Mouse (Mus musculus): ENCODE results near the gene Apln. TPM values are rescaled to one million over a fixed set of nuclear protein-coding genes. Genes with fewer than 3 reads are reported as not detected.
A peak's percentile ranks its signal among the peaks of the same experiment; 100 is the strongest.

Apln gene
- total RNA-seq, 2 experiments from 2014 or later = not detected

DNA sequence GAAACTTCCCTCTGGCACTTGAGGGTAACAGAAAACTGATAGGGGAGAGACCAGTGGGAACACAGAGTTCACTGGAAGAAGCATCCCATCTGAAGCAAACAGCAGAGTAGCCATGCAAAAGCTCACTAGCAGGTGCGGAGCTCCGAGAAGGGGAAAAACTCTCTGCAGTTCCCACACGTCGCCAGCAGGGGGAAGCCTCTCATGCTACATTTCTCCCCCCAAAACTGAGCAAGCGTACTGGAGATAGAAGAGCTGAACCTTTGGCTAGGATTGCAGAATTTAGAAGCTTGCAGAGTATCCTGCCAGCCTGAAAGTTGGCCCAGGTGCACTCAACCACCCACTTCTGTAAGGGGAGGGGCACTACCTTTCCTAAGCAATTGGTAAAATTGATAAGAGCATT is 14.7 kb downstream of the Apln start:
- 0 out of 2 replicates have a peak, but pooled peaks have one; percentile 61 for ATAC-seq (replicated peaks; ENCODE audit: low FRiP score, poor library complexity, severe bottlenecking)

DNA sequence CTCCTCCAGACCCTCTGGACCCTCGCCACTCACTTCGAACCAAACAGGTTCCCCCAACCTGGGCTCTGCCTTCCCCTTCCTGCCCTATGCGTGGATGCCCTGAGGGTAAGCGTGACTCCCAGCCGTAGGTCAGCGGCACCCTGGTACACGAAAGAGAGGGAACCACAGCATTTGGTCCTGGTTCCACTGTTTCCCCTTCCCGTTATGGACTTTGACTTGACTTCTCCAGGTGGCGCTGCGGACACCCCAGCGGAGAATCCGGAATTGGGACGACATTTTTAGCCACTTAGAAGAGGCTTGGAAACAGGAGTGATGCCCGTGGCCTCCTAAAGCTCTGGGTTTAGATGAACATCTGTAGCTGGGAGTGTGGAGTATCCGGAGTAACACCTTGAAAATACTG is 15.3 kb downstream of the Apln start:
- no peak for ATAC-seq (replicated peaks; ENCODE audit: low FRiP score, poor library complexity, severe bottlenecking)

DNA sequence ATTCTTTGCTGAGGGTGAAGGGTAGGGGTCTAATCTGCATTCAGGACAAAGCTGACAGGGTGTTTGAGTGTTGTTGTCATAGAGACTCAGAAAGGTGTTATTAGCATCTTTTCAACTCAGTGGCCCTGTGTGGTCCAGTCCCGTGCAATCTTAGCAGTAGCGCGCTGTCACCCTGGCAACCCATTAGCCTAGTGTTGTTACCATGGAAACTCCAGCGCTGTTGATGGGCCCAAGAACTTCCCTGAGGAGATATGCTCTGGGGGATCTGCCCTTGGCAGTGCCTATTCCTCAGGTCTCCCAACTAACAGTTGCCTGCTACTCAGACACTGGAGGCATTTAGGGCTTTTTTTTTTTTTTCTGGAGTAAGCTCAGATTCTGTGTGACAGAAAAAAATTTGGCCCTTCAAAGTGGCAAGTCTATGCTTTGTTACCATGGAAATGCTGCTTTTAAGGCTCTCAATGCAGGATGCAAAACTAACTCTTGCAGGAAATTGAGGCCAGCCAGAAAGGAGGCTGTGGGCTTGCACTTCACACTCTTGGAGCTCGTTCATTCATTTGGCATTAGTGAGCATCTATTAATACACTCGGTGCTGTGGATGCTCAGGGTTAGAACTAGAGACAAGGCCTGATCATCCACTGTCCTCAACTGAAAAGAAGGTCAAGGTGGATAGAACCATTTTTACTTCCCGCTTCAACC is 17.6 kb downstream of the Apln start:
- ATAC-seq (replicated peaks; ENCODE audit: low FRiP score, poor library complexity, severe bottlenecking) = no peak

DNA sequence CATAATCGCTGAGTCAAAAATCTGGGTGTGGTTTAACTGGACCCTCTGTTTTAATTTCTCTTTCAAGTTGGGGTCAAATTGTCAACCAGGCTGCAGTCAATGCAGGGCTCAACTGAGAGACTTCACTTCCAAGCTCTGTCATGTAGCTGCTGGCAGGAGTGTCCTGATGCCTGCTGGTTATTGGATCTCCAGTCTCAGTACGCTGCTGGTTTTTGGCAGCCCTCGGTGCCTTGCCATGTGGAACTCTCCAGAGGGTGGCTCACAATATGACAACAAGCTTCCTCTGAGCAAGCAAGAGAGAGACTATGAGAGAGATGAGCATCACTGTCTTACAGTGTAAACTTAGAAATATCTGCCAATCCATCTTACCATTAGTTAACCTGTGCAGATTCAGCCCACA is 23.0 kb downstream of the Apln start:
- no peak for ATAC-seq (replicated peaks; ENCODE audit: low FRiP score, poor library complexity, severe bottlenecking)

DNA sequence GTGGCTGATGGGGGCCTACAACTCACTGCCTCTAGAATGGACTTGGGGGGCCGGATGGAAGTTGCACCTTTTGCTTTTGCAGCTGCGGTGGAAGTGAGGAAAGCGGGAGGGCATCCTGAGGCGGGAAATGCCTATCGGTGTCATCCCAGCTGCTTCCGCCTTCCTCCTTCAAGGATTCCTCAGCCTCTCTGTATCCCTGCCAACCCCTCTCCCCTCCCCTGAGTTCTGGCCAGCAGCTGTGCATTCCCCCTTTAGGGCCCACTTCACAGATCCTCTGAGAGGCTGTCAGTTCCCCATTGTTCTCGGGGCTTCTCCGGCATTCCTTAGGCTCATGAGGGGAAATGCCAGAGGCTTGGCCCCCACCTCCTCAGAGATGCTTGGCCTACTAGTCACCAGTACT is 28.6 kb downstream of the Apln start:
- no peak for ATAC-seq (replicated peaks; ENCODE audit: low FRiP score, poor library complexity, severe bottlenecking)

DNA sequence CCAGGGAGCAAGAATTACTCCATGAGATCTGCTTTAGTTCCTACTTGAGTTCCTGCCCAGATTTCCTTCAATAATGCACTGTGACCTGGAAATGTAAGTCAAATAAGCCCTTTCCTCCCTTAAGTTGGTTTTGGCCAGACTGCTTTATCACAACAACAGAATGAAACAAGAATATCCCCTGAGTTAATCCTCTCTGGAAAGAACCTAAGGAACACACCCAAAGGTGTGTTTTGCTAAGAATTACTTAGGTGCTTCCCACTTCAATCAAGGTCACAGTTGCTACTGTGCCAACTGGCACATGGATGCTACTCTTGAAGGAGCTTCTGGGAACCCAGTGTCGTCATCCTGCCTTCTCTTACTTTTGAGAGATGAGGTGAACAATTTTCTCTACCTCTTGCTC is 29.9 kb downstream of the Apln start:
- no peak for ATAC-seq (replicated peaks; ENCODE audit: low FRiP score, poor library complexity, severe bottlenecking)

DNA sequence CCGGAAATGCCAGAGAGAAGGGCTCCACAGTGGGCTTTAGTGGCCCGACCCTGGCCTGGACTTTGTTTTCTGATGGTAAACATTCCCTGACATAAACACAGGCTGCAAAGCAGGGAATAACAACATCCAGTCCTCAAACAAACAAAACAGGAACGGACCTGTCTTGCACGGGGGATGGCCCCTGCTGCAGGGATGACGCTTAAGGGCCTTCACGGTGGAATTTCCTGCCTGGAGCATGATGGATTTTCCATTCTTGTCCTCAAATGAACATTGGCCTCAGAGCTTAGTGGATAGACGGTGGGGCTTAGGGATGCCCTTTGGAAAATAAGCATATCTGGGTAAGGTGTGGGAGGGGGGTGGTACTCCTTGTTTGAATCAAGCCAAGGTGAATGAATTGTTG is 33.5 kb downstream of the Apln start:
- ATAC-seq (replicated peaks; ENCODE audit: low FRiP score, poor library complexity, severe bottlenecking) = no peak

DNA sequence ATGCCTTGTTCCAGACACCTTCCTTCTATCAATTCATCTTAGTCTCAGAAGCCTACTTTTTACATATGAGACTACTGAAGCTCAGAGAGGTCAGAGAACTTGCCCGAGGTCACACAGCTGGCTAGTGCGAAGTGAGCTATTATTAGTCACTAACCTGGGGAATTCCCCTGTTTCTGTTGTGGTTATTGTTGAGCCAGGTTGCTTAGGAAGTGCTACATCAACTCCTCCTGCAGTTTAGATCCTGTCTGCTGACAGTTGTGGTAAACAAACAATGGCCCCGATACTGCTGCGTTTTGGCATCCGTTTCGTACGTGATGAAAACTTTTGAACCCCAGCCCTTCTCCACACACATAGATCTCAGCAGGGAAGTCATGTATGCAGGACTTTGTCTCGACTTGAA is 36.2 kb downstream of the Apln start:
- ATAC-seq (replicated peaks; ENCODE audit: low FRiP score, poor library complexity, severe bottlenecking) = no peak

DNA sequence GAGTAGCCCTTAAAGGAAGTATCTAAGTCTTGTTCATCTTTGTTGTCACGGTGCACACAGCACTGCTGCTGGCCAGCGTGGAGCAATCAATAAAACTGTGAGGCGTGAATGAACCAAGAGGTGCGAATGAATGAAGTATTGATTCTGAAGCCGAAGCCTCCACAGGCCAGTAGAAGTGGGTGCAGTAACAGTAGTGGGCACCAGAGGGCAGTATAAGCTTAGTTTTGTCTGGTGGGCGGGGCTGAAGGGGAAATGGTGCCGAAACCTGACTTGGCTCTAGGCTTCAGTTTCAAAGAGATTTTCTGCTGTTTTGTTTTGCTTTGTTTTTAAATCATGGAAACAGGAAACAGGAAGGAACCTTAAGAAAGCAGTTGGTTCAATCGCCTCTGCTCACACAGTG is 42.0 kb downstream of the Apln start:
- ATAC-seq (replicated peaks; ENCODE audit: low FRiP score, poor library complexity, severe bottlenecking) = peak; percentile 76

DNA sequence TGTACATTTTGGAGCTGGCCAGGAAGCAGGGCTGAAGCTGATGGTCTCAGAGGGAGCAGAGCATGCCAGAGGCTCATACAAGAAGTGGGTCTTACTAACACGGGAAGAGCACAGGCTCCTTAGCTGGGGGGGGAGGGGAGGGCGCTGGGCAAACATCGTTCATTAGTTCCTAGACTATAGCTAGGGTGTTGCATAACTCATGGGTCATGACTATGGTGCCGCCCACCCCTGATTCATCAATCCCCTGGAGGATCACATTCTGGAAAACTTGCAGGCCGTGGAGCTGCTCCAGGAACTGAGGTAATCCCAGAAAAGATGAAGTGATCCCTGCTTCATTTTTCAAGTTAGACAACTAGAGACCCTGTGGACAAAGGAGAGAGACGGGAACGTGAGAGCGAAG is 46.6 kb downstream of the Apln start:
- ATAC-seq (replicated peaks; ENCODE audit: low FRiP score, poor library complexity, severe bottlenecking) = no peak

DNA sequence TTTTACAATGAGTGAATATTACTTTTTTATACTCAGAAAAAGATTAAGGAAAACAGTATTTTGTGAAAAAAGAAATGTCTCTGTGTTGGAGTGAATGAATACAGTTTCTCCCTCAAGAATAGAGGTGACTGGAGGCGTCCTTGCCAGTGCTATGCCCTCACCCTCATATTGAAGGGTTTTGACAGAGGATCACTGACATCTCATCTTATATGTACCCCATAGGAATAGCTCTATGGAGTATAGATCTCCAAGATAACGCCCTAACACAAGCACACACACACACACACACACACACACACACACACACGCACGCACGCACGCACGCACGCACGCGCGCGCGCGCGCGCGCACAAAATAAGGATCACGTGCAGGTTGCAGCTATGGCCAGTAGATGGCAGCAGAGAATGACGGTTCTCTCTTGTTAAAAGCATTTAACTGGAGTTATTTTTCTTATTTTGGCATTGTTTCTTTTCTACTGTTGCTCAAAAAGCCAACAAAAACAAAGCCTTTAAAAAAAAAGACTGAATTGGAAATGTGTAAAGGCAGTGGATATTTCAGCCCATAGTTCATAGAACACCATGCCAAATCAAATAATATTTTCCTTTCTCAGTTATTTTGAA is 49.5 kb downstream of the Apln start:
- ATAC-seq (replicated peaks; ENCODE audit: low FRiP score, poor library complexity, severe bottlenecking) = no peak

DNA sequence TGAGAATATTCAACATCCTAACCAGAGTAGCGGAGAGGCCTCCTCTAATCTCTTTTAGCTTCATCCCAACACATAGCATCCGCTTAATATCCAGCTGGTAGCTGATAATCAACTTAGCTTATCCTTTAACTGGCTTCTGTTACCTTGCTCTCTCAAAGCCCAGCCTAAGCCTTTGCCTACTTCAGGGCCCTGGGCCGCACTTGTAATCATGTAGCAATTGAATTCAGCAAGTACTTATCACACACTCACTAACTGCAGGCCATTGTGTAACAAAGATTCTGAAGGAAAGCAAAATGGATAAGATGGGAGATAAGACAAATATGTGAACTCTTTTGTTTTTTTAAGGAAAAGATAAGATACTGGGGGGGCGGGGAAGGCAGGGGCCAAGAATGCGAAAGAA is 57.6 kb downstream of the Apln start:
- no peak for ATAC-seq (replicated peaks; ENCODE audit: low FRiP score, poor library complexity, severe bottlenecking)

DNA sequence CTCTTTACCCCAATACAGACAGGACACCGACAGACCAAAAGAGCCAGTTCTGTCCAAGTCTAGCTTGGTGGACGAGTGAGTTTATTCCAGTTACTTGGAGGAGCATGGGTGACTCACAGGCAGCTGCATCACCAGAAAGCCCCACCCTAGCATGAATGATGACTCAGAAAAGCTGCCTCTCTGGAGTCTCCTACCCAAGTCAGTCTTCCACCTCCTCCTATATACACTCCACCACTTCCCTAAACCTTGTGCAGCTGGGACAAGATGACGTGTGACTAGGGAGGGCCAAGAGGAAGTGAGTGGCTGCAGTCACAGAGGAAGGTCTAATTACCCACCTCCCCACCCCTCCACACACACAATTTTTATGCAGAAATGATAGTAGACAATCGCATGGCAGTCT is 58.1 kb downstream of the Apln start:
- ATAC-seq (replicated peaks; ENCODE audit: low FRiP score, poor library complexity, severe bottlenecking) = no peak

Other genes with a start within 250 kb of the Apln start
- gene Smarca1, start 141.9 kb downstream of the Apln start, total RNA-seq (2015; ENCODE audit: low replicate concordance) = not detected in 2 replicates
- not detected in 2 replicates for gene Smarca1, start 141.9 kb downstream of the Apln start, total RNA-seq (2017; ENCODE audit: low replicate concordance)
- gene Ocrl, start 122.5 kb downstream of the Apln start, total RNA-seq (2015; ENCODE audit: low replicate concordance) = 14.3 and 20.2 TPM in 2 replicates
- gene Ocrl, start 122.5 kb downstream of the Apln start, total RNA-seq (2017; ENCODE audit: low replicate concordance) = 0.76 and 2.1 TPM in 2 replicates
- not detected in 2 replicates for gene Xpnpep2, start 73.9 kb upstream of the Apln start, total RNA-seq (2015; ENCODE audit: low replicate concordance)
- not detected in 2 replicates for gene Xpnpep2, start 73.9 kb upstream of the Apln start, total RNA-seq (2017; ENCODE audit: low replicate concordance)
- 24.5 and 33.5 TPM in 2 replicates for gene Sash3, start 111.6 kb upstream of the Apln start, total RNA-seq (2015; ENCODE audit: low replicate concordance)
- gene Sash3, start 111.6 kb upstream of the Apln start, total RNA-seq (2017; ENCODE audit: low replicate concordance) = 13.0 and 24.5 TPM in 2 replicates
- gene Zdhhc9, start 174.0 kb upstream of the Apln start, total RNA-seq (2015; ENCODE audit: low replicate concordance) = 5.9 and 15.9 TPM in 2 replicates
- 0.39 and 3.7 TPM in 2 replicates for gene Zdhhc9, start 174.0 kb upstream of the Apln start, total RNA-seq (2017; ENCODE audit: low replicate concordance)
- 5.4 and 8.4 TPM in 2 replicates for gene Utp14a, start 222.0 kb upstream of the Apln start, total RNA-seq (2015; ENCODE audit: low replicate concordance)
- gene Utp14a, start 222.0 kb upstream of the Apln start, total RNA-seq (2017; ENCODE audit: low replicate concordance) = 8.4 and 10.4 TPM in 2 replicates

Data from erythroid progenitor cell, adult 5-6 weeks (primary cell).